Mouse (Mus musculus): ENCODE measurements around the gene Pik3r1. TPM values are rescaled to one million over a fixed set of nuclear protein-coding genes. Genes with fewer than 3 reads are reported as not detected.

Gene Pik3r1
- polyA plus RNA-seq (2017; shearing (Covaris generic)), result 100 to 1,000 TPM in 1 of 2 experiments, 10 to 100 TPM in 1; 84.4 to 102 TPM

DNA sequence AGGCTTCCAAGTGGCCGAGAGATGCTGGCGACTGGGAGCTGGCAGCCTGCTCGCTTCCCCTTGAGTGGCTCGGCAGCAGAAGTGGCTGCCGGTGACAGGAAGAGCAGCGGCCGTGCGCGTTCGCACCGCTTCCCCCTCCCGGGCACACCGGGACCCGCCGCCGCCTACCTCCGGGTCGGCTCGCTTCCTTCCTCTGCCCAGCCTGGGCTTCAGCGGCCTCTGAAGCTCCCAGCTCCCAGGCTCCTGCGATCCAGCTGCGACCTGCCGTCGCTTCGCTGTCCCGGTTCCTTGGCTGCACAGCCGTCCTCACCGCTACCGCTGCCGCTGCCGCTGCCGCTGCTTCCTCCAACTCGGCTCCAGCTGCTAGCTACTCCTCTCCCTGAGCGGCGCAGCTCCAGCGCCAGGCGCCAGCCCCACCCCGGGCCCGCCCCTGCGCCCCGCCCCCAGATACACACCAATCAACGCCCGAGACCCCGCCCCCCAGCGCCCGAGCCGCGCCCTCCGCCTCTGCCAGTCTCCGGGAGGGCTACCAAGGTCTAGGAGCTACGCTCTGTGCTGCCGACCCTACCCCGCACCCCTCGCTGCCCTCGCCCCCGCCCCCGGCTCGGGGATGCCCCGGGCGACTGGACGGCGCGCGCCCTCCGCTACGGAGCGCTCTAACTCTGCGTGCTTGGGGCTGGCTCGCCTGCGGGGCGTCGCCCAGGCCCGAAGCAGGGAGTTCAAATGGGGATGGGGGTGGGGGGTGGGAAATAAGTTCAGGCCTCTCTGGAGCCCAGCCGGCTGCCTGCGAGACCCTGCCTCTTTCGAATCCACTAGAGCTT lies at the start of gene Pik3r1:
Gene Pik3r1 (minus strand): TSS at position 409 of the 821 bp plus-strand sequence.

